Mouse (Mus musculus) spleen, adult 2 months (tissue): Measurements from ENCODE around the gene Defa33.
"Not testable (repeated sequence)": the region's sequence is repeated elsewhere in the genome, so short reads cannot be mapped to it uniquely, and the experiment has no call there.

Experiments
- CTCF ChIP-seq: fragments of 200-500 bp; IDR thresholded peaks from 2 replicates; pipeline ENCODE4 v1.5.1; 2011; ENCODE audit warnings: mild to moderate bottlenecking, inconsistent platforms; ENCODE audit not compliant: insufficient read depth, insufficient read length, insufficient replicate concordance; ENCODE audit errors: extremely low read depth
- POLR2A ChIP-seq: fragments of 200-500 bp; IDR thresholded peaks from 2 replicates; pipeline ENCODE4 v1.6.1; 2011; ENCODE audit warnings: low read depth, low read length, inconsistent platforms

GRCm38 (mm10) chr8:21427111-21427510, 35.5 kb downstream of the Defa33 start, which contains the start of gene Defa36:
- TF ChIP-seq CTCF, POLR2A: not testable (repeated sequence)
